Mouse (Mus musculus): ENCODE results near the gene Pbld2.
"Not testable (repeated sequence)": the region's sequence is repeated elsewhere in the genome, so short reads cannot be mapped to it uniquely, and the experiment has no call there.

The Pbld2 gene

GRCm38 (mm10) chr10:63025491-63026011, 1.4 kb downstream of the Pbld2 start:
- DNase-seq (ENCODE audit: low read depth) = no peak

- DNase-seq (ENCODE audit: low read depth) = no peak
These were observed 2.2 kb downstream of the Pbld2 start for GRCm38 (mm10) chr10:63026156-63026794.

- no peak for DNase-seq (ENCODE audit: low read depth)
These were observed 2.7 kb downstream of the Pbld2 start for GRCm38 (mm10) chr10:63026795-63027160.

- no peak for DNase-seq (ENCODE audit: low read depth)
These were observed 3.5 kb downstream of the Pbld2 start for GRCm38 (mm10) chr10:63027376-63028161.

DNA sequence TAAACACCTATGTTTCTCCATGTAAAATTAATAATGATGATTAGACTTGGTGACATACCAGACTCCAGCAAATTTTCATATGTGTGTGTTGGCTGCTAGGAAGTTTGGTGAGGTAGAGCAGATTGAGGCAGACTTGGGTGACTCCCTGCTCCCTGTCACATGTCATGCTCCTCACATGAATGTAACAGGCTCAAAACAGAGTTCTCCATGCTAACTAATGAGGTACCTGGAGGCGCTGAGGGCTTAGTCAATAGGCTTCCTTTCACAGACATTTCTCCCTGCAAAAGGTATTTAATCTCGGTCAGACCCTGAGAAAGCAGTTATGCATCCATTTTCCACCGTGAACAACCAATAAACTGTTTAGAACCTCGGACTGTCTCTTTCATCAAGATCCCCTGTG, 4.3 kb downstream of the Pbld2 start:
- no peak for DNase-seq (ENCODE audit: low read depth)

DNA sequence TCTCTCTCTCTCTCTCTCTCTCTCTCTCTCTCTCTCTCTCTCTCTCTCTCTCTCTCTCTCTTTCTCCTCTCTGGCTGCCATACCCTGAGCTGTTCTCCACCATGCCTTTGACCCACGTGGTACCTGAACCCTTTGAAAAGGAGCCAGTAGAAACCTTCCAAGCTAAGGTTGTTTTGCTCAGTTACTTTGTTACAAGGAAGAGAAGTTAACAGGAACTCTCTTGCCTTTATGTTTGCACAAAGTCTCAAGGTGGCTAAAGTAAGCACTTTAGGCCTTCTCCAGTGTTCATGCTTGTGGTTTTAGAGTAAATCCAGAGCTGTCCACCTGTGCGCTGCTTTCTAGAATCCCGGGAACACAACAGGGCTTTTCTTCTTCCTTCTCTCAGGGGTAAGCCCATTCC, 8.2 kb downstream of the Pbld2 start:
- DNase-seq (ENCODE audit: low read depth) = no peak

DNA sequence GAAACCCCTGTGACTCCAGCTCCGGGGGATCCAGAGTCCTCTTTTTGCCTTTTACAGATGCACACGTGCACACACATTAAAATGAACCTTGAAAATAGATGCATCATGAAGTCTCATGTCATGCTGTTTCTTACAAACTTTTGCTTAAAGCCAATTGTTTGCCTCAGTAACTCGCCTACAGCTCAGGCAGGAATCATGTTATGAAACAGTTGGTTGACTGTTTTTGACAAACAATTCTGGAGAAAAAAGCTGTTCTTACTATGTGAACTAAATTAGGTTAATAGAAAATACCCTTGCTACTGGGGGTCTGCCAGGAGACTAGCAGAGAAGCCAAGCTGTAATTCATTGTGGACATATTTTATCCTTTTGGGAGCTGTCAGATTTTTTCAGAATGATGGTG, 8.8 kb downstream of the Pbld2 start:
- no peak for DNase-seq (ENCODE audit: low read depth)

GRCm38 (mm10) chr10:63038571-63039320, 14.6 kb downstream of the Pbld2 start:
- no peak for DNase-seq (ENCODE audit: low read depth)

DNA sequence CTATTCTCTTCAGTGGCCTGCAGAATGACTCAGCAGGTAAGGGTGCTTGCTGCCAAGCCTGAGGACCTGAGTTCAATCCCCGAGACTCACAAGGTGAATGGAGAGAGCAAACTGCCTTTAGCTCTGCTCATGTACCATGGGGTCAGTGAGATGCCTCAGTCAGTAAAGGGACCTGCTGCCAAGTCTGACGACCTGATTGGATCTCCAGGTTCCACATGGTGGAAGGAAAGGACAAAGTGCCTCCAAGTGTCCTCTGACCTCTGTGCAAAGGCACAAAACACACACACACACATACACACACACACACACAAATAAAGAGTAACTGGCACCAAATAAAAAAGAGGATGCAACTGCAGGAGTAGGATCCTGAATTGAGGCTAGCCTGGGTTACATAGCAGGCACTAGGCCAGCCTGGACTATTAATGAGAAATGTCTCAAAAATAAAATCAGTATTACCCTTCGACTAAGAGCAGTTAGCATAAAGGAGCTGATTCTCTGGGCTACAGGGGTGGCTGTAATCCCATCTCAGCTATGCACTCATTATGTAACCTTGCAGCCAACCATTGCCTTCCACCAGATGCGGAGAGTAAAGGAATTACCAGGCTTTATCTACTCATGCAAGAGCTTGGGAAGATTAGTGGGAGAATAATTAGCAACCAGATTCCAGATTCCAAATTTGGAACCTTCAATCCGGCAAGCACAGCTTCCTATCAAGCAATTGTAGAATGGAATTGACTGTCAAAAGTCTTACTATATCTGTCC, 15.9 kb downstream of the Pbld2 start:
- DNase-seq (ENCODE audit: low read depth) = no peak

- no peak for DNase-seq (ENCODE audit: low read depth)
These were observed 19.0 kb downstream of the Pbld2 start for GRCm38 (mm10) chr10:63043154-63043553.

GRCm38 (mm10) chr10:63047751-63048150, 23.6 kb downstream of the Pbld2 start:
- no peak for DNase-seq (ENCODE audit: low read depth)

DNA sequence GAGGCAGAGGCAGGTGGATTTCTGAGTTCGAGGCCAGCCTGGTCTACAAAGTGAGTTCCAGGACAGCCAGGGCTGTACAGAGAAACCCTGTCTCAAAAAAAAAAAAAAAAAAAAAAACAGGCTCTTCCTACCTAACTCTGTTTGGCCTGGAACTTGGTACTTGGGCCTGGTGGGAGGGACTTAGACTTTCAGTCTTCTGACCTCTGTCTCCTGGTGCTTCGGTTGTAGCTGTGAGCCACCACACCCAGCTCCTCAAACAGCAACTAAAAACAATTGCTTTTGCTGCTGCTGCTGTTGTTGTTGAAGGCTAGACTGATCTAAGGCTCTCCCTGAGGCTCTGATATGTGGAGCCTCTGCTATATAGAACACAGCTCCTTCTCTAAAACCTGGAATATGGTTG, 25.0 kb downstream of the Pbld2 start:
- no peak for DNase-seq (ENCODE audit: low read depth)

DNA sequence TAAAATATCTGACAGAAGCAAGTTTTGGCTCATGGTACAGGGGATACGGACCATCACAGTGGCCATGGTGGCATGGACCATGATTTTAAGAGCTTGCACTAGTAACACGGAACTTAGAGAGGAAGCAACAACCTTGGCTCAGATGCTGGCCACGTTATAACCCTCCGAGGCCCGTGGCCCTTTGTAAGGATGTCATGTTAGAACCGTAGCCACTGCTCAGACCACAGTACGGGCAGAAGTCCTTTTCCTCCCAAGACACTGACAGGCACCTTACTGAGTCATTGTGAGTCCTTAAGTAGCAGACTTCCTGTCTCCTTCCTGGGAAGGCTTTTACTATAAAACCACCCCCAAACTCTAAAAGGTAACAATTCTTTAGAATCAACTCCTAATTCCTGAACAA, 27.2 kb downstream of the Pbld2 start:
- no peak for DNase-seq (ENCODE audit: low read depth)

DNA sequence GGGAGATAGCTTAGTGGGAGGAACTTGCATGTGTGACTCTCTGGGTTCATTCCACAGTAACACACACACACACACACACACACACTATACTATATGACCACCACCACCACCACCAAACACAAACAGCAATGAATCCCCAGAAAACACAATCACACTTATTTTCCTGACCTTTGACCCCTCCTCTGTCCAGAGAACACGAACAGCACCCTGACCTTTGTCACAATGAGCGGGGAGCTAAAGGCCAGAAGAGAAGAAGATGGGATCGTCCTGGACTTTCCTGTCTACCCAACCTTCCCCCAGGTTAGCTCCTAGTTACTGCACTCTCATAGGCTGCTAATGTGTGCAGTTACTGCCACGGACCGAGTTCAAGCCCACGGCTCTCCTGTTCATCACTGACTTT, 27.9 kb downstream of the Pbld2 start:
- no peak for DNase-seq (ENCODE audit: low read depth)

DNA sequence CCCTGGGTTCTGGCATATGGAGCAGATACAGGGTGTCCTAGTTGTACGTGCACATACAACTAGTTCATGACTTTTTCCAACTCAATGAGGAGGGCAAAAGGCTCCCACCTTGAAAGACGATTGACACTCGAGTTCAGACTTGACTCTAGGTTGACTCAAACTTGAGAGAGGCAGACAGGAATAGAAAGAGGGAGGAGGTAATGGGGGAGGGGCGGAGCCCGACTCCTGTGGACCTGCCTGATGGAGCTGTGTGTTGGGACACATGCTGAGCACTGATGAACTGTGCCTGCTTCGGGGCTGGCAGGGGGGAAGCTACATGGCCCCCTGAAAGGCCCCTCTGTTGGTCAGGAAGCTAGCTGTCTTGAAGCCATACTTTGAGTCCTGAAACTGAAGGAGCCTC, 28.9 kb downstream of the Pbld2 start:
- DNase-seq (ENCODE audit: low read depth) = no peak

DNA sequence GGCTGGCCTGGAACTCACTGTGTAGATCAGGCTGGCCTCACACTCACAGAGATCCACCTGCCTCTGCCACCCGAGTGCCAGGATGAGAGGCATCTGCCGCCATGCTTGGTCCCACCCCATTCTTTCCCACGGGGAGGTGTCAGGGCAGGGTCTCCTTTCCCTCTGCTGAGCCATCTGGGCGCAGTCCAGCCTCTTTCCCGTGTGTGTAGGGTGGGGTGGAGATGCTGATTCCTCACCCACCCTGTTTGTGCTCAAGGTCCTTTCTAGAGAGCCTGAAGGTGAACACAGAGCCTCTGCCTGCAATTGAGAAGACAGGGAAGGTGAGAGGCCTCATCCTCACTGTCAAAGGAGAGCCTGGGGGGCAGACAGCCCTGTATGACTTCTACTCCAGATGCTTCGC, 30.0 kb downstream of the Pbld2 start:
- DNase-seq (ENCODE audit: low read depth) = not testable (repeated sequence)

DNA sequence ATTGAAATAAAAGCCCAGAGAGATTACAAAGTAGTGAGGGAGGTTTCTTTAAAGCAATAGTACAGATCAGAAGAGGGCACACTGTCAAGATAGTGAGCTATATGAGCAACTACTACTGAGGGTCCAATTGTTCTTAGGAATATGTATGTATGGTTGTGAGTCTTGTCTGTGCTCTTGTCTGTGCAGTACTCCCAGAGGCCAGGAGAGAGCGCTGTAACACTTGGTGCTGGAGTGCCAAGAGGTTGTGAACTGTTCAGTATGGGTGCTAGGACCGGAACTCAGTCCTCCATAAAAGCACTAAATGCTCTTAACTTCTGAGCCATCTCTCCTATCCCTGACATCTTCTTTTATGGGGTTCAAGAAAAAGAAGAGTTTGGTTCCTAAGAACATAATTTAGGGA, 30.5 kb downstream of the Pbld2 start:
- DNase-seq (ENCODE audit: low read depth) = peak; percentile 13

- DNase-seq (ENCODE audit: low read depth) = no peak
These were observed 33.0 kb downstream of the Pbld2 start for GRCm38 (mm10) chr10:63056966-63057750.

GRCm38 (mm10) chr10:63059862-63060261, 35.7 kb downstream of the Pbld2 start, which contains the start of gene Pbld1:
TSS of gene Pbld1 (plus strand) at chr10:63060162.
- no peak for DNase-seq (ENCODE audit: low read depth)

- DNase-seq (ENCODE audit: low read depth) = no peak
These were observed 36.3 kb downstream of the Pbld2 start for GRCm38 (mm10) chr10:63060406-63060805.

DNA sequence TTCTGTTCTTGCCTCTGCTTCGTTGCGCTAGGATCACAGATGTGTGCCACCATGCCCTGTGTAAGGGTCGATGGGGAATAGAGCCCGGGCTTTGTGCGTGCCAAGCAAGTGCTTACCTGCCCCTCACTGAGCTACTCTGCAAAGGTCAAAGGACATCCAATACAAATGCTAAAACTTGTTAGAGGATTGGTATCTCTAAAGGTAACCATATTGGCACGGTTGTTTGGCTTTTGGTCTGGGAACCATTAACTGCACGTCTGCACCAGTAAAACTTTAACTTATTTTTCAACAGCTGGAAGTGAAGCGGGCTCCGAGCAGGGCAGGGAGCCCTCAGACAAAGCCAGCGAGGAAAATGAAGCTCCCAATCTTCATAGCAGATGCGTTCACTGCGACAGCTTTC, 37.2 kb downstream of the Pbld2 start:
- no peak for DNase-seq (ENCODE audit: low read depth)
